Mouse (Mus musculus): ENCODE data around the gene Olfr597. TPM values are rescaled to one million over a fixed set of nuclear protein-coding genes. Genes with fewer than 3 reads are reported as not detected.

Gene Olfr597
- polyA plus RNA-seq (2012), result not detected in 2 replicates

DNA sequence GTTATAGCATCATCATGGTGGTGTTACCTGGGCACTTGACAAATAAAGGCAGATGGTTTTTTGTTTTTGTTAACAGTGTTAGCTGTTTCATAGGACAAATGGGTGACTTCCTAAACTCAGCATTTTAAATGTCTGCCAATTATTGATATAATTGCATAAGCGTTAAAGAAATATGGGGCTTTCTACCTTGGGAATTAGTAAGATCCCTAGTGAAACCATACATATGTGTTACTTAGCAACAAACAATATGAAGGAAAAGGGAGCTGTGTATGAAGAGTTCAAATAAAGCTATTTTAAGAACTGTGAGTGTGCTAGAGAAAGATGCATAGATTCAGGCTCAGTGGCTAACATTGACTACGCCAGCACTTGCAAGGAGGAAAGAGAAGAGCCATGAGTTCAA is at the start of gene Olfr597:
Olfr597 (plus strand) TSS at position 301 of the 400 bp plus-strand sequence.

DNA sequence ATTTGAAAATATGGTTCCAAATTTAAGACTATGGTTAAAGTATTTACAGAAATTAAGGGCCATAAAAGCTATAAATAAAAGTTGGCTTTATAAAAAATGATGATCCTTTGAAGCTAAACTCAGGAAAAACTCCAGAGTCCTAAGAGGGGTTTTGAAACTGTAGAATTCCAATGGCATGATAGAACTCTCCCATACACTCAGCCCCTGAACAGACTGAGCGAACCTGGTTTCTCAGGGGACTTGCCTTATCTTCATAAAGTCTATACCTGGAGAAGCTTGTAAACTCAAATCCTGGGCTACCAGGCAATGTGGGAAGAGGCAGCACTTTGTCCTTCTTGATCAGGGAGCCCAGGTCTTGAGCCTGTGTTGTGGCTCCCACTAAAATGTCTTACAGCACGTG is 10.8 kb upstream of the Olfr597 start, which contains the start of gene Olfr596:
Olfr596 (plus strand) TSS at position 301 of the 400 bp plus-strand sequence.

DNA sequence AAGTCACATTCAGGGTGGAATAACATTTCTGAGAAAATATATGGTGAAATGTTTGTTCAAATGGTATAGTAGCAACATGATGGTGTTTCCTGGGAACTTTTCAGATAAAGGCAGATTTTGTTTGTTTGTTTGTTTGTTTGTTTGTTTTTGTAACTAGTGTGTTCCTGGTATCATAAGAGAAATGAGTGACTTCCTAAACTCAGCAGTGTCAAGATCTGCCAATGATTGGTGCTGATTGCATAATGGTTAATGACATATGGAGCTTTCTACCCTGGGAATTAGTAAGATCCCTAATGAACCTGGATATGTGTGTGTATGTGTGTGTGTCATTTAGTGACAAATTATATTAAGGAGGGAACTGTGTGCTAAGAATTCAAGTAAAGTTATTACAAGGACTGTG is 7.2 kb downstream of the Olfr597 start, which contains the start of gene Olfr598:
Olfr598 (plus strand) TSS at position 301 of the 400 bp plus-strand sequence.

DNA sequence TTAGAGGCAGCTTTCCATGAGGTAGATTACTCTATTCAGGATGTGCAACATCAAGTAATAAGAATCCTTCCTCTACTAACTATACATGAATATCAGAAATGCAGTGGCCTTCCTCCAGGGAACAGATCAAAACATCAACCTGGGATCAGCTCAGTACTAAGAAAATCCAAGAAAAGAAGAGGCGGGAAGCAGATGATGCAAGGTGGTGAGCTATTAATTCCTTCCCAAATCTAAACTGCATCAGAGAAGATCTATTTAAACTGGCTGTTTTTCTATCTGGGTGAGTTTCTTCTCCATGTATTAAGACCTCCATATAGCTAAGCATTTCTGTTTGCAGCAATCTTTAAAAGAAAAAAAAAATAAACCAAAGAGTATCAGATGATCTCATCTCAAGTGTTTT is 19.5 kb downstream of the Olfr597 start, which contains the start of gene Olfr599:
Olfr599 (plus strand) TSS at position 301 of the 400 bp plus-strand sequence.

DNA sequence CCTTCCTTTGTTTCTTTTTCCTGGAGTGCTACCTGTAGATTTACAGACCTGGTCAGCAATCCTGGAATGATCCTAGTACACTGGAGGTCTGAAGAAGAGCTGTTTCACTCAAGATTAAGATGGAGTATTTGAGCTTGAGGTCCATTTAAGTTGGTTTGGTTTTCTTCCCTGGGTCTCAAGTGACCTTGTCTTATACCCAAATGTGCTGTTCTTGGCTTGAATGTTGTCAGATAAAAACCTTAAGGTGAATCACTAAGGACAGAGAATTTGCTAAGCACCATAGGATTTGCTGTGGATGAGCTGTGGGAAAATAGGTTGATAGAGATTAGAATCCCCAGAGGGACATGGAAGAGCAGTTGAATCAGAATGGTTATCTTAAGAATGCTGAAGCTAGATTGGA is 33.5 kb downstream of the Olfr597 start, which contains the start of gene Olfr600:
Olfr600 (minus strand) TSS at position 101 of the 400 bp plus-strand sequence.

DNA sequence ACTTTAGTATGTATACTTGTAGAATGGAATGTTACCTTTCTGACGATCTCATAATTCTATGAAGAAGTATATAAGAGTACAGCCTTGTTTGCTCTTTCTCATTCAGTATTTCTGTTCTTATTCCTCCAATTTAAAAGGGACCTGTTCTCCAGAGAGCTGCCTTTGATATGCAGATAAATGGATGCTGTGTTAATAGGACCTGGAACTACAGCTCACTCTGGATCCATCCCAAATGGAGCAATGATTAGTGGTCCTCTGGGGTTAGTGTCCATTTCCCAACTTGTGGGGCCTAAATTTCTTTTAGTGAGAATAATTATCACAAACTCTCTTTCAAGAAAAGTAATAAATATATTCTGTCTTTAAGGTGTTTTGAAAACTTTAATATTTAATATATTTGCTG is 46.4 kb downstream of the Olfr597 start, which contains the start of gene Olfr601:
Olfr601 (minus strand) TSS at position 101 of the 400 bp plus-strand sequence.

Other genes starting within 250 kb of the Olfr597 start
- not detected in 2 replicates for gene Olfr584, start 234.4 kb upstream of the Olfr597 start, polyA plus RNA-seq (2012)
- gene Olfr585, start 218.6 kb upstream of the Olfr597 start, polyA plus RNA-seq (2012), result not detected in 2 replicates
- not detected in 2 replicates for gene Olfr586, start 190.7 kb upstream of the Olfr597 start, polyA plus RNA-seq (2012)
- gene Olfr588-ps1, start 175.4 kb upstream of the Olfr597 start, polyA plus RNA-seq (2012), result not detected in 2 replicates
- gene Olfr589, start 160.0 kb upstream of the Olfr597 start, polyA plus RNA-seq (2012), result not detected in 2 replicates
- gene Olfr591, start 138.0 kb upstream of the Olfr597 start, polyA plus RNA-seq (2012), result not detected in 2 replicates
- not detected in 2 replicates for gene Olfr592, start 131.5 kb upstream of the Olfr597 start, polyA plus RNA-seq (2012)
- not detected in 2 replicates for gene Olfr593, start 104.5 kb upstream of the Olfr597 start, polyA plus RNA-seq (2012)
- not detected in 2 replicates for gene Olfr594, start 99.3 kb upstream of the Olfr597 start, polyA plus RNA-seq (2012)
- not detected in 2 replicates for gene Usp17ld, start 63.8 kb upstream of the Olfr597 start, polyA plus RNA-seq (2012)
- gene Olfr596, start 10.7 kb upstream of the Olfr597 start, polyA plus RNA-seq (2012), result not detected in 2 replicates
- not detected in 2 replicates for gene Olfr598, start 7.3 kb downstream of the Olfr597 start, polyA plus RNA-seq (2012)
- not detected in 2 replicates for gene Olfr599, start 19.6 kb downstream of the Olfr597 start, polyA plus RNA-seq (2012)
- gene Olfr600, start 33.4 kb downstream of the Olfr597 start, polyA plus RNA-seq (2012), result not detected in 2 replicates
- not detected in 2 replicates for gene Olfr601, start 46.3 kb downstream of the Olfr597 start, polyA plus RNA-seq (2012)
- not detected in 2 replicates for gene Olfr603, start 69.9 kb downstream of the Olfr597 start, polyA plus RNA-seq (2012)
- not detected in 2 replicates for gene Usp17lc, start 98.8 kb downstream of the Olfr597 start, polyA plus RNA-seq (2012)
- gene Olfr605, start 129.1 kb downstream of the Olfr597 start, polyA plus RNA-seq (2012), result not detected in 2 replicates
- gene Olfr606, start 132.7 kb downstream of the Olfr597 start, polyA plus RNA-seq (2012), result not detected in 2 replicates
- not detected in 2 replicates for gene Olfr607, start 147.8 kb downstream of the Olfr597 start, polyA plus RNA-seq (2012)
- not detected in 2 replicates for gene Olfr608, start 153.6 kb downstream of the Olfr597 start, polyA plus RNA-seq (2012)
- gene Olfr609, start 181.7 kb downstream of the Olfr597 start, polyA plus RNA-seq (2012), result not detected in 2 replicates
- not detected in 2 replicates for gene Olfr610, start 195.8 kb downstream of the Olfr597 start, polyA plus RNA-seq (2012)
- not detected in 2 replicates for gene Olfr611, start 204.5 kb downstream of the Olfr597 start, polyA plus RNA-seq (2012)
- gene Olfr612, start 226.4 kb downstream of the Olfr597 start, polyA plus RNA-seq (2012), result not detected in 2 replicates
- not detected in 2 replicates for gene Olfr613, start 231.8 kb downstream of the Olfr597 start, polyA plus RNA-seq (2012)
- not detected in 2 replicates for gene Olfr615, start 239.8 kb downstream of the Olfr597 start, polyA plus RNA-seq (2012)

Data from megakaryocyte-erythroid progenitor cell, adult 5 weeks (primary cell).